23 mouse cellular contexts compared by ENCODE assay signal in the genomic region with DNA sequence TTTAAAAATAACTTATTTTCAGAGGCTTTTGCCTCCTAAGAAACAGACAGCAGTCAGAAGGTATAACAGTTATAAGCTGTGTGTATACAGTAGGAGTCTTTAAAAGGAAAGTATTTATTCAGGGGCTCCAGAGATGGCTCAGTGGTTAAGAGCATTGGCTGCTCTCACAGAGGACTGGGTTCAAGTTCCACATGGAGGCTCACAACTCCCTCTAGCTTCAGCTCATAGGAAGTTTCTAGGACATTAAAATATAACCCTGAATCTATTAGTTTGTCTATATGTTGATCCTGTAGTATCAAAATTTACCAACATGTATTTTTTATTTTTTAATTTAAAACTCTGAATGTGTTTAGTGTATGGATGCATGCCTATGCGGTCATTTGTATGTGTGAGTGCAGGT. TPM values are rescaled to one million over a fixed set of nuclear protein-coding genes. Genes with fewer than 3 reads are reported as not detected.
DNase-seq lines count a peak whose midpoint lies in the region; ATAC-seq and TF ChIP-seq lines count a peak whose summit lies in the region.
"Had no signal": no experiment of that assay in that cellular context is flagged by ENCODE, and none has a peak within 500 bp of the region (broad histone marks: within the 10 kb centered on the region; RNA-seq: fewer than 3 reads in every experiment).

No protein-coding gene starts in this region.

- TF ChIP-seq EP300 in MEL (IDR thresholded peaks at IDR 0.05; ENCODE audit: low read depth in 1 of 2, low read length in 2 of 2) = no peak

- no peak for ATAC-seq in CD4-positive, CD25-positive, alpha-beta regulatory T cell, adult 4 months
- ATAC-seq in megakaryocyte progenitor cell, adult 5-6 weeks (replicated peaks; ENCODE audit: poor library complexity) = peak; percentile 70
- no peak for ATAC-seq in hindbrain, embryonic 11.5 days (ENCODE audit: low FRiP score)
- ATAC-seq: activated CD4-positive, CD25-positive, alpha-beta regulatory T cell, adult 4 months; forebrain, embryonic 14.5 days; hindbrain, postnatal 0 days had no signal

- no peak overlapping the region for H3K9ac ChIP-seq in MEL (ENCODE audit: control insufficient read depth, low read depth, low read length, poor library complexity, severe bottlenecking)
- no peak overlapping the region for H3K9ac ChIP-seq in hindbrain, embryonic 11.5 days (ENCODE audit: low read depth, low read length)
- H3K9ac ChIP-seq: heart, embryonic 13.5 days; hindbrain, embryonic 13.5 days had no signal

- 96% methylated on average over 1 of the region's 1 CpGs for WGBS in hindbrain, embryonic 11.5 days

- peak; percentile 28 for TF ChIP-seq CTCF in left cerebral cortex, adult 2 months (IDR thresholded peaks at IDR 0.05)
- peak in 1 of 3 experiments; percentile 32; a peak in 2 of 6 replicates for TF ChIP-seq CTCF in MEL (IDR thresholded peaks at IDR 0.05 in 2 of 3, conservative IDR thresholded peaks at IDR 0.05 in 1 of 3; ENCODE audit: control insufficient read depth in 1 of 3, insufficient read depth in 1 of 3, low read depth in 2 of 3, low read length in 3 of 3, poor library complexity in 1 of 3, severe bottlenecking in 1 of 3)

- H3K27ac ChIP-seq in left cerebral cortex, adult 2 months = no peak overlapping the region
- H3K27ac ChIP-seq in MEL (ENCODE audit: control insufficient read depth, low read depth, low read length) = no peak overlapping the region
- H3K27ac ChIP-seq in hindbrain, embryonic 11.5 days (ENCODE audit: low read depth, low read length) = no peak overlapping the region
- H3K27ac ChIP-seq: embryonic facial prominence, embryonic 10.5 days; gastrocnemius, adult 2 months; heart, embryonic 13.5 days; hindbrain, embryonic 13.5 days; hindbrain, postnatal 0 days had no signal

- H3K9me3 ChIP-seq in MEL (replicated peaks; ENCODE audit: insufficient read depth, low read length) = no peaks in the 10 kb centered on the region
- H3K9me3 ChIP-seq in hindbrain, embryonic 11.5 days (ENCODE audit: control insufficient read depth, low read length) = no peaks in the 10 kb centered on the region
- H3K9me3 ChIP-seq: embryonic facial prominence, embryonic 10.5 days; G1E; heart, embryonic 13.5 days; hindbrain, embryonic 13.5 days had no signal

- peaks cover 9% of the 10 kb centered on the region for H3K79me2 ChIP-seq in MEL (ENCODE audit: control insufficient read depth, insufficient read depth, low read length, poor library complexity)

- TF ChIP-seq RAD21 in MEL (IDR thresholded peaks at IDR 0.05; ENCODE audit: low read depth, low read length) = no peak; the same call in 1 of the 2 replicates

- peaks cover 0 to 3% of the 10 kb centered on the region in 2 experiments; a peak in 2 of 4 replicates for H3K4me1 ChIP-seq in MEL (ENCODE audit: control insufficient read depth in 1 of 2, insufficient read depth in 2 of 2, low read length in 2 of 2)
- no peaks in the 10 kb centered on the region for H3K4me1 ChIP-seq in hindbrain, embryonic 11.5 days (replicated peaks; ENCODE audit: control insufficient read depth, insufficient read depth, low read length)

- peak; percentile 14 for DNase-seq in CD4-positive, CD25-positive, alpha-beta regulatory T cell, adult 2 months (ENCODE audit: low read depth, low spot score)
- DNase-seq in left cerebral cortex, adult 2 months (ENCODE audit: extremely low spot score in 1 of 2, low spot score in 2 of 2) = no peak
- DNase-seq in left cerebral cortex, postnatal 10 days (ENCODE audit: extremely low spot score in 1 of 2, low spot score in 2 of 2) = no peak
- DNase-seq in MEL (ENCODE audit: low read depth, low spot score) = peak; percentile 36
- DNase-seq in adrenal gland, postnatal 36 days = no peak
- no peak for DNase-seq in hindbrain, embryonic 11.5 days (ENCODE audit: low spot score)
- DNase-seq: adrenal gland, postnatal 14 days; cerebellum, adult 18-20 months; cerebellum, adult 9-11 months; cerebellum, postnatal 36 days; gastrocnemius, adult 2 months; gastrocnemius, postnatal 25 days; heart, postnatal 4 days had no signal

- H3K4me3 ChIP-seq in left cerebral cortex, adult 2 months = no peak overlapping the region
- H3K4me3 ChIP-seq in MEL (ENCODE audit: control insufficient read depth in 1 of 2, insufficient read depth in 1 of 2, low read depth in 2 of 2, low read length in 2 of 2) = no peak overlapping the region
- no peak overlapping the region for H3K4me3 ChIP-seq in hindbrain, embryonic 11.5 days (ENCODE audit: low read depth, low read length)
- H3K4me3 ChIP-seq: embryonic facial prominence, embryonic 10.5 days; gastrocnemius, adult 2 months; heart, embryonic 13.5 days; hindbrain, embryonic 13.5 days had no signal

- H3K4me2 ChIP-seq in hindbrain, embryonic 11.5 days (replicated peaks; ENCODE audit: low read depth, low read length) = no peak overlapping the region
- H3K4me2 ChIP-seq: heart, embryonic 13.5 days; hindbrain, embryonic 13.5 days had no signal

- intact Hi-C loops in left cerebral cortex, adult 2 months (cut with DNase I) = no loop called here
- intact Hi-C loops in left cerebral cortex, postnatal 10 days (cut with DNase I) = no loop called here

- H3K36me3 ChIP-seq in MEL (ENCODE audit: control insufficient read depth in 1 of 2, insufficient read depth in 2 of 2, low read length in 2 of 2) = peaks cover 9 to 30% of the 10 kb centered on the region in 2 experiments
- H3K36me3 ChIP-seq in hindbrain, embryonic 11.5 days (ENCODE audit: control insufficient read depth, insufficient read depth, low read length) = no peaks in the 10 kb centered on the region

- no peak for TF ChIP-seq POLR2A in MEL (IDR thresholded peaks at IDR 0.05; ENCODE audit: control insufficient read depth in 1 of 2, insufficient read depth in 1 of 2, low read depth in 1 of 2, low read length in 2 of 2, poor library complexity in 1 of 2)

- H3K27me3 ChIP-seq in MEL (ENCODE audit: control insufficient read depth in 1 of 2, insufficient read depth in 2 of 2, low read length in 2 of 2) = no peaks in the 10 kb centered on the region
- no peaks in the 10 kb centered on the region for H3K27me3 ChIP-seq in hindbrain, embryonic 11.5 days (ENCODE audit: control insufficient read depth, insufficient read depth, low read length)
- H3K27me3 ChIP-seq: heart, embryonic 13.5 days; hindbrain, embryonic 13.5 days had no signal

TF ChIP-seq in MEL, 35 proteins besides CTCF, POLR2A, EP300 and RAD21 (continues in another document):
- no peak for TF ChIP-seq KAT2A (conservative IDR thresholded peaks at IDR 0.05; ENCODE audit: low read depth, low read length)
- no peak for TF ChIP-seq HCFC1 (IDR thresholded peaks at IDR 0.05; ENCODE audit: low read depth, low read length)
- no peak for TF ChIP-seq GATA1 (IDR thresholded peaks at IDR 0.05; ENCODE audit: low read depth, low read length)
- no peak; the same call in 1 of the 2 replicates for TF ChIP-seq SMC3 (IDR thresholded peaks at IDR 0.05; ENCODE audit: low read depth, low read length)
- no peak for TF ChIP-seq SIN3A (IDR thresholded peaks at IDR 0.05; ENCODE audit: low read length)
- no peak for TF ChIP-seq CHD2 (IDR thresholded peaks at IDR 0.05; ENCODE audit: low read length)
- no peak for TF ChIP-seq NELFE (IDR thresholded peaks at IDR 0.05; ENCODE audit: low read depth, low read length)
- TF ChIP-seq USF1 (IDR thresholded peaks at IDR 0.05; ENCODE audit: low read depth, low read length) = no peak
- TF ChIP-seq MYB (IDR thresholded peaks at IDR 0.05; ENCODE audit: low read depth, low read length) = no peak
- no peak for TF ChIP-seq E2F4 (IDR thresholded peaks at IDR 0.05; ENCODE audit: borderline replicate concordance, low read depth, low read length)
- TF ChIP-seq GABPA (IDR thresholded peaks at IDR 0.05; ENCODE audit: low read depth, low read length) = no peak
- TF ChIP-seq RCOR1 (IDR thresholded peaks at IDR 0.05; ENCODE audit: low read depth, low read length) = no peak

RNA-seq across cellular contexts. Expression of a gene that starts 5.5 kb away (rescaled TPM):
- polyA plus RNA-seq in CD4-positive, CD25-positive, alpha-beta regulatory T cell, adult 4 months (2017; shearing (Covaris generic)) = 100 to 1,000 TPM; 118 to 129 TPM
- total RNA-seq in left cerebral cortex, adult 2 months (2021) = 10 to 100 TPM; 56.3 to 66.4 TPM
- total RNA-seq in left cerebral cortex, postnatal 10 days (2021) = 10 to 100 TPM; 38.5 to 41.6 TPM
- 20.6 and 25.6 TPM in 2 replicates for total RNA-seq in MEL (2012; rRNA removed)
- 100 to 1,000 TPM in 1 of 2 experiments, 10 to 100 TPM in 1; 28.0 to 125 TPM for polyA plus RNA-seq in MEL (2012; ENCODE audit: insufficient read depth in 1 of 2, insufficient read length in 2 of 2, low read depth in 1 of 2, low replicate concordance in 2 of 2, missing spikeins in 1 of 2)
- total RNA-seq in megakaryocyte progenitor cell, adult 5-6 weeks (2015) = 50.4 and 69.6 TPM in 2 replicates
- total RNA-seq in megakaryocyte progenitor cell, adult 5-6 weeks (2017) = 40.6 and 61.2 TPM in 2 replicates
- 10 to 100 TPM; 50.5 to 50.6 TPM for total RNA-seq in adrenal gland, postnatal 36 days (2021)
- 66.9 and 71.5 TPM in 2 replicates for polyA plus RNA-seq in hindbrain, embryonic 11.5 days (2014; fragmentation: Nextera tagmentation; extraction: Ambion mirVana)

RNA-seq across cellular contexts. Expression of a gene that starts 5.7 kb away (rescaled TPM):
- polyA plus RNA-seq in CD4-positive, CD25-positive, alpha-beta regulatory T cell, adult 4 months (2017; shearing (Covaris generic)) = 10 to 100 TPM; 13.7 to 17.5 TPM
- total RNA-seq in left cerebral cortex, adult 2 months (2021) = 100 to 1,000 TPM; 116 to 124 TPM
- 10 to 100 TPM; 64.3 to 67.9 TPM for total RNA-seq in left cerebral cortex, postnatal 10 days (2021)
- 16.5 and 19.5 TPM in 2 replicates for total RNA-seq in MEL (2012; rRNA removed)
- 10 to 100 TPM in 1 of 2 experiments, not detected in 1; 14.5 TPM for polyA plus RNA-seq in MEL (2012; ENCODE audit: insufficient read depth in 1 of 2, insufficient read length in 2 of 2, low read depth in 1 of 2, low replicate concordance in 2 of 2, missing spikeins in 1 of 2)
- total RNA-seq in megakaryocyte progenitor cell, adult 5-6 weeks (2015) = 22.9 and 25.9 TPM in 2 replicates
- total RNA-seq in megakaryocyte progenitor cell, adult 5-6 weeks (2017) = 31.0 and 34.5 TPM in 2 replicates
- total RNA-seq in adrenal gland, postnatal 36 days (2021) = 10 to 100 TPM; 70.4 to 88.3 TPM
- 15.8 and 18.2 TPM in 2 replicates for polyA plus RNA-seq in hindbrain, embryonic 11.5 days (2014; fragmentation: Nextera tagmentation; extraction: Ambion mirVana)

RNA-seq across cellular contexts. Expression of a gene that starts 36.5 kb away (rescaled TPM):
- polyA plus RNA-seq in CD4-positive, CD25-positive, alpha-beta regulatory T cell, adult 4 months (2017; shearing (Covaris generic)) = under 1 TPM in 1 of 2 experiments, not detected in 1; 0.28 TPM
- under 1 TPM; 0.14 to 0.23 TPM for total RNA-seq in left cerebral cortex, adult 2 months (2021)
- under 1 TPM in 1 of 2 experiments, not detected in 1; 0.21 TPM for total RNA-seq in left cerebral cortex, postnatal 10 days (2021)
- 0.04 TPM in 1 of 2 replicates, not detected in the other for total RNA-seq in MEL (2012; rRNA removed)
- polyA plus RNA-seq in MEL (2012; ENCODE audit: insufficient read depth in 1 of 2, insufficient read length in 2 of 2, low read depth in 1 of 2, low replicate concordance in 2 of 2, missing spikeins in 1 of 2) = under 1 TPM in 1 of 2 experiments, not detected in 1; 0.11 TPM
- total RNA-seq in megakaryocyte progenitor cell, adult 5-6 weeks (2015) = not detected in 2 replicates
- 0.03 and 0.12 TPM in 2 replicates for total RNA-seq in megakaryocyte progenitor cell, adult 5-6 weeks (2017)
- under 1 TPM in 1 of 2 experiments, not detected in 1; 0.10 TPM for total RNA-seq in adrenal gland, postnatal 36 days (2021)
- 0.17 and 0.20 TPM in 2 replicates for polyA plus RNA-seq in hindbrain, embryonic 11.5 days (2014; fragmentation: Nextera tagmentation; extraction: Ambion mirVana)
- total RNA-seq: adrenal gland, adult 18-20 months; adrenal gland, postnatal 14 days; gastrocnemius, adult 2 months; hindbrain, postnatal 0 days had no signal
- polyA plus RNA-seq: hindbrain, postnatal 0 days had no signal

Comparison
In these comparisons a context has a peak if more than half of its experiments do, and no peak if none do; other contexts are left out.
1. DNase-seq: peak in CD4-positive, CD25-positive, alpha-beta regulatory T cell, adult 2 months (single experiment) and MEL (single experiment); none in left cerebral cortex, adult 2 months (0 of 2), left cerebral cortex, postnatal 10 days (0 of 2), adrenal gland, postnatal 36 days (0 of 2) and hindbrain, embryonic 11.5 days (single experiment).